Mouse (Mus musculus) small intestine, adult 2 months (tissue): ENCODE data around the gene Gnao1. TPM values are rescaled to one million over a fixed set of nuclear protein-coding genes. Genes with fewer than 3 reads are reported as not detected.

Source experiments
- H3K27ac ChIP-seq: fragments of 200-500 bp; 2 replicates; pipeline ENCODE4 v1.5.1; 2012; ENCODE audit warnings: low read depth, low read length, control low read depth, inconsistent platforms; ENCODE audit not compliant: insufficient read depth
- H3K27me3 ChIP-seq: fragments of 200-500 bp; 2 replicates; pipeline ENCODE4 v1.6.1; 2012; ENCODE audit warnings: mild to moderate bottlenecking, moderate library complexity, low read length, inconsistent platforms; ENCODE audit not compliant: control insufficient read depth, insufficient read depth
- H3K36me3 ChIP-seq: fragments of 200-500 bp; 2 replicates; pipeline ENCODE4 v1.6.1; 2012; ENCODE audit warnings: mild to moderate bottlenecking, low read length, control low read depth, inconsistent platforms; ENCODE audit not compliant: control insufficient read depth, insufficient read depth
- H3K4me1 ChIP-seq: fragments of 200-500 bp; 2 replicates; pipeline ENCODE4 v1.6.1; 2012; ENCODE audit warnings: low read length, inconsistent platforms, mixed read lengths; ENCODE audit not compliant: control insufficient read depth, insufficient read depth, insufficient read length
- H3K4me3 ChIP-seq: fragments of 200-500 bp; 2 replicates; pipeline ENCODE4 v1.5.1; 2012; ENCODE audit warnings: low read depth, mild to moderate bottlenecking, control low read depth, inconsistent platforms, low read length, moderate library complexity
- CTCF ChIP-seq: fragments of 200-500 bp; IDR thresholded peaks from 2 replicates; pipeline ENCODE4 v1.5.1; 2012; ENCODE audit warnings: low read depth, mild to moderate bottlenecking, control low read depth, inconsistent platforms, low read length, moderate library complexity, mixed read lengths; ENCODE audit not compliant: insufficient replicate concordance, insufficient read length; ENCODE audit errors: extremely low read depth
- POLR2A ChIP-seq: fragments of 200-500 bp; IDR thresholded peaks from 2 replicates; pipeline ENCODE4 v1.6.1; 2012; ENCODE audit warnings: low read depth, mild to moderate bottlenecking, control low read depth, inconsistent platforms, low read length, moderate library complexity
- WGBS: fragments of 180-500 bp; shearing (Covaris S2); methylation state at CpG from one replicate; pipeline ENCODE4 v1.1.7; 2018; 5-methylcytosine and 5-hydroxymethylcytosine counted together
- polyA plus RNA-seq: library from polyadenylated mRNA; depleted of rRNA; stranded (reverse); fragments of >200 nt; gene quantifications from 2 replicates; pipeline ENCODE4 v1.2.3, GENCODE M21; 2012; rRNA removed

Gene Gnao1
- polyA plus RNA-seq, result 8.2 and 13.6 TPM in 2 replicates

DNA sequence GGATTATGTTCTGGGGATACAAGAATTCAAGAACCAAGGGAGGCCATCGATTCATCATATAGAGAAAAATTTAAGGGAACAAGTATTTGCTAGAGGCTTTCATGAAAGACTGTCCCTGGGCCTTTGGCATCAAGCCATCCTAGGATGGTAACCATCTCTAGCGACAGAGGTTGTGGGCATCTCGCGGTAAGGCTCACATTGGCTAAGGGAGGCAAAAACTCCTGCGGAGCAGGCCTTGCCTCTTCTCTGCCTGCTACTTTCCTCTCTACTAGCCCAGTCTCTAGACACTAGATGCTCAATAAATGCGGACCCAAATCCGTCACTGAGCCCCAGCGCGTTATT is at the start of gene Gnao1:
TSS of gene Gnao1 (plus strand) at position 281 of the 342 bp plus-strand sequence.
- 11% methylated on average over 9 of the region's 9 CpGs for WGBS
- Histone ChIP-seq H3K27me3 (peaks cover 37% of the 10 kb centered on the region), H3K4me3 (peak within 1 kb of the TSS; percentile 86), H3K36me3 (no peaks in the 10 kb centered on the region), H3K27ac (no peak within 1 kb of the TSS), H3K4me1 (peaks cover 10% of the 10 kb centered on the region)
- TF ChIP-seq POLR2A (no peak), CTCF (no peak)

DNA sequence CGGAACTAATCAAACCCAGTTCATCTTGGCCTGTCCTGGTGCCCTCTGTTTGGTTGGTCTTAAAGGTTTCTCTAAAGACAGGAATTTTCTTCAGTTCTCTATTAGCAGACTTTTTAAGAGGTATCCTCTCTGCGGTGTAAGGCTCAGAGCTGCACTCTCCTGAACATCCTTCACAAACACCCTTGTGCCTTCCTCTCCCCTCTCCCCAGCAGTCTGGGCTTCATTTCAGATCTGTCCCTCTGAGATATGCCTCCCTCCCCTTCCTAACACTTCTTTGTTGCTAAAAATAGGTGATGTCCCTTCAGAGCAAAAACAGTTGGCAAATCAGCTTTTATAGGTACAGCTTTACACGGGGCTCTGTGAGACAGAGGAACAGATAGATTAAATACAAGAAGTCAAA is 32.2 kb upstream of the Gnao1 start:
- Histone ChIP-seq H3K4me1 (no peaks in the 10 kb centered on the region), H3K4me3 (no peak overlapping the region), H3K27me3 (no peaks in the 10 kb centered on the region), H3K36me3 (no peaks in the 10 kb centered on the region), H3K27ac (no peak overlapping the region)
- 46% methylated on average over 3 of the region's 3 CpGs for WGBS
- no peak for TF ChIP-seq POLR2A
- TF ChIP-seq CTCF, result no peak

DNA sequence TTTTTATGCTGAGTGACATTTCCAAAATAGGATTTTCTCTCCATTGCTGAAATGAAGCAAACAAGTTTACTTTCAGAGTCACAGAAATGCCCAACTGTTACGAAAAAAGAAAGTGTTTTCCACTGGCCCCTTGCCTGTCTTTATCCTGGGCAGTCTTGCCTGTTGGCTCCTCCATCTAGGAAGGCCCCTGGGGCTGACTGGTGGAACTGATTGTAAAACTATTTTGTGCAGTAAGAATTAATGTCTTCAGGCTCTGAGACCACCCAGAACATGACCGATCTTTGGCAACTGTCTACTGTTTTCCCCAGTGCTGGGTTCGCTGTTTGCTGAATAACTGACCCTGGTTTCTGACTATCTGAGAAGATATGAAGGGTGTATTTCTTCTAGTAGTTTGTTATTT is 540 bp upstream of the Gnao1 start:
- Histone ChIP-seq H3K4me3 (no peak overlapping the region), H3K4me1 (peaks cover 10% of the 10 kb centered on the region), H3K27ac (no peak overlapping the region), H3K36me3 (no peaks in the 10 kb centered on the region), H3K27me3 (peaks cover 33% of the 10 kb centered on the region)
- no peak for TF ChIP-seq CTCF
- no peak for TF ChIP-seq POLR2A
- 82% methylated on average over 3 of the region's 3 CpGs for WGBS

DNA sequence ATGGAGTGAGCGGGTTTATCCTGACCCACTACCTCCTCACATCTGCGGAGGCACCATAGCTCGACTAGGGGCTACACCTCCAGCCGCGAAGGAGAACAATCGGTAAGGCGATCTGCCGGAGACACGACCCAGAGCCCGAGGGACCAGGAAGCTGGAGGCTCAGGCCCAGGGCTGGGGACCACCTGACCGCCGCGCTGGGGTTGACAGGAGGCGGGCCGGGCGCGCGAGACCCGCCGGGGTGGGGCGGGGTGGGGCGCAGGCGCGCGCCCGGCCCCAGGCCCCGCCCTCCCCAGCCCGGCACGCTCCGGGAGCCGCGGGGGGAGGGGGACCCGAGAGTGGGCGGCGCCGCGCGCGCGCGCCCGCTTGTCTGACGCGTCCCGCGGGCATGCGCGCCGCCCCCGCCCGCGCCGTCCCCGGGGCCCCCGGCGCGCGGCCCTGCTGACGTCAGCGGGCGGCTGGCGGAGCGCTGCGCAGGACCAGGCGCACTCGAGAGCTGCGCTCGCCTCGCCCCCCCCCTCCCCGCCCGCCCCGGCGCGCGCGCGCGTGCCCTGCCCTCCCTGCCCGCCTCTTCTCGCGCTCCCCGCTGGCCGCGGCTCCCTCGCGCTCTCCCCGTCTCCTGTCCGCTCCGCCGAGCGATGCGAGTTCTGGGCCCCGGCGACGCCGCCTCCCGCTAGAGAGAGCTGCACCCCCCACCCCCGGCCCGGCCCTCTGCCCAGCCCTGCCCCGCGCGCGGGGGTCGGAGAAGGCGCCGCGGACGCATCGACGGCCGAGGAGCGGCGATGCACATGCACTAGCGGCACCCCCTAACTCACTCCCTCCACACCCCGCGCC is 477 bp downstream of the Gnao1 start:
- H3K4me1 ChIP-seq, result peaks cover 10% of the 10 kb centered on the region
- no peaks in the 10 kb centered on the region for H3K36me3 ChIP-seq
- H3K4me3 ChIP-seq, result peak overlapping the region; percentile 86
- no peak overlapping the region for H3K27ac ChIP-seq
- WGBS, result 3% methylated on average over 103 of the region's 116 CpGs
- H3K27me3 ChIP-seq, result peaks cover 40% of the 10 kb centered on the region
- TF ChIP-seq CTCF (no peak), POLR2A (no peak)

DNA sequence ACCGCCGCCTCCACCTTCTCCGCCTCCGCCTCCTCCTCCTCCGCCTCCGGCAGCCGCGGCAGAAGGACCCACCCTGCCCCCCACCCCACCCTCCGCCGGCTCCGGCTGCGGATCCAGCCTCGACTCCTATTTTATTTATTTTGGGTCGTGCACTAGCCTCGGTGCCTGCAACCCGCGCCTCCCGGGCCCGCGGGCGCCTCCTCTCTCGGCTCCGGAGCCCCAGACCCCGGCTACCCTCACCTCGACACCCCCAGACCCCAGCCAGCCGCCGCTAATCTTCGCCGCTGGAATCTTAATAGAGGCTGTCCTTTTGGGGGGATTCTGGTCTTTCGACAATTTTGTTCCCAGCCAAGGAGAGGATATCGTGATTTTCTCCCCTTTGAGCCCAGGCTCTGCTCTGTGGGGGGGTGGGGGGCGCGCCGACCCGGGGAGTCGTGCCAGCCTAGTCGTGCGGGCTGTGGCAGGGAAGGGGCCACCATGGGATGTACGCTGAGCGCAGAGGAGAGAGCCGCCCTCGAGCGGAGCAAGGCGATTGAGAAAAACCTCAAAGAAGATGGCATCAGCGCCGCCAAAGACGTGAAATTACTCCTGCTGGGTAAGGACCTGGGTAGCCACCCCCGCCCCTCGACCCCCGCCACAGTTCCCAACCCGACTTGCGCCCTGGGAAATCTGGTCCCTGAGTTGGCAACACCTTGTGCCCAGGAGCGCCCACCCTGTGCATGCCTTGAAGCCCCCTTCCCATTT is 1.3 kb downstream of the Gnao1 start:
- Histone ChIP-seq H3K36me3 (no peaks in the 10 kb centered on the region), H3K27me3 (peaks cover 40% of the 10 kb centered on the region), H3K4me3 (peak overlapping the region; percentile 86), H3K27ac (no peak overlapping the region), H3K4me1 (peaks cover 10% of the 10 kb centered on the region)
- 2% methylated on average over 53 of the region's 53 CpGs for WGBS
- TF ChIP-seq CTCF (no peak), POLR2A (no peak)

DNA sequence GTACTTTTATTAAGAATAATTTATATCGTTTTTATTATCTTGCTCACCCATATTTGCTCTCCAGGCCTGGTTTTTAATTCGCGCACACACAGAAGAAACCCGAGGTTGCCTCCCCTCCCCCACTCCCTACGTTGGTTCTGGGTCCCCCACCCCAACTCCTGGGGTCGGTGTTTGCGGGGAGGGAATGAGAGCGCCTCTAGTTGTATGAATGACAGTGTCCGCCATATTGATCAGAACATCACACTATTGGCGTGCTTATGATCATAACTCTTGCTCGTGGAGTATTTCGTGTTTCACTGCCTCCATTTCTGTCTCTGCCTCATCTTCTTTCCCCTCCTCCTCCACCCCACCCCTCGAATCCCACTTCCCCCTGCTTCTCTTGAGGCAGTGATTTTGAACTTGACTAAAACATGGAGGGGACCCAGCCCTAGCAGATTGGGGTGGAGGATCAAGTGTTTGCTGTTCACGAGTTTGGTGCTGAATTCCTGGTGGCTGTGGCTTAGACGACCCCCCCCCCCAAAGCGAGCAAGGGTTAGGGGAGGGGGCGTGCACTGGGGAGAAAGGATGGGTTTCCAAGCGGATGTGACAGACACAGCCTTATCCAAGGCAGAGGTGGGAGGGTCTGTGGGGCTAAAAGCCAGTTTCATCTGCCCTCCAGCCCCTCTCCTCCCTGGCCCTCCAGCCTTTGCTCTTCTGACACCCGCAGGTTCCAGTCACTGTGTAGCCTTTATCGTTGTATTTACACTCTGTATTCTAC is 2.1 kb downstream of the Gnao1 start:
- Histone ChIP-seq H3K27me3 (peaks cover 40% of the 10 kb centered on the region), H3K36me3 (no peaks in the 10 kb centered on the region), H3K4me1 (peaks cover 10% of the 10 kb centered on the region), H3K4me3 (peak overlapping the region; percentile 34), H3K27ac (no peak overlapping the region)
- TF ChIP-seq POLR2A (no peak), CTCF (no peak)
- WGBS, result 21% methylated on average over 20 of the region's 20 CpGs
